Mouse (Mus musculus) intestine, embryonic 16.5 days (tissue): ENCODE data around the gene Vstm5. TPM values are rescaled to one million over a fixed set of nuclear protein-coding genes. Genes with fewer than 3 reads are reported as not detected.

Experiments used
- polyA plus RNA-seq: library from polyadenylated mRNA; unstranded; fragments of >200 nt; fragmentation: Nextera tagmentation; extraction: Ambion mirVana; gene quantifications from 2 replicates; pipeline ENCODE4 v1.2.1, GENCODE M21; 2015

The Vstm5 gene
- polyA plus RNA-seq, 1 experiment from 2014 or later = 9.2 TPM

Other genes with a start within 250 kb of the Vstm5 start
- gene Panx1, start 193.6 kb upstream of the Vstm5 start, polyA plus RNA-seq = 27.8 and 30.3 TPM in 2 replicates
- not detected in 2 replicates for gene Hephl1, start 126.9 kb upstream of the Vstm5 start, polyA plus RNA-seq
- gene Med17, start 40.9 kb downstream of the Vstm5 start, polyA plus RNA-seq = 26.6 and 27.4 TPM in 2 replicates
- 53.0 and 56.9 TPM in 2 replicates for gene Taf1d, start 67.2 kb downstream of the Vstm5 start, polyA plus RNA-seq
- gene 4931406C07Rik, start 67.4 kb downstream of the Vstm5 start, polyA plus RNA-seq = 8.5 and 9.3 TPM in 2 replicates
- 8.0 and 9.6 TPM in 2 replicates for gene Cep295, start 118.7 kb downstream of the Vstm5 start, polyA plus RNA-seq